Mouse (Mus musculus) MEL (cell line): ENCODE measurements around the gene Zc3hav1l. TPM values are rescaled to one million over a fixed set of nuclear protein-coding genes. Genes with fewer than 3 reads are reported as not detected.
A peak's percentile ranks its signal among the peaks of the same experiment; 100 is the strongest.

Experiments used
- DNase-seq: peaks from one replicate; pipeline ENCODE4 v3.0.0; 2011; ENCODE audit warnings: low read depth, low spot score
- H3K27ac ChIP-seq: 2 replicates; pipeline ENCODE4 v1.5.1; 2012; ENCODE audit warnings: low read depth, mild to moderate bottlenecking, control low read depth, low read length, moderate library complexity; ENCODE audit not compliant: control insufficient read depth
- H3K27me3 ChIP-seq, 2 experiments: fragments of 150-350 bp in 1 of 2; sonication (generic) in 1 of 2; 2 replicates each; pipeline ENCODE4 v1.6.1; 2012; ENCODE audit warnings: low read length in 2 of 2, mild to moderate bottlenecking in 2 of 2, improper control_type of control experiment in 1 of 2, moderate library complexity in 1 of 2; ENCODE audit not compliant: insufficient read depth in 2 of 2, control insufficient read depth in 1 of 2
- H3K36me3 ChIP-seq, 2 experiments: 2 replicates each; pipeline ENCODE4 v1.6.1; 2012 to 2014; ENCODE audit warnings: low read length in 2 of 2, improper control_type of control experiment in 1 of 2, inconsistent platforms in 1 of 2, mild to moderate bottlenecking in 1 of 2; ENCODE audit not compliant: insufficient read depth in 2 of 2, control insufficient read depth in 1 of 2
- H3K4me1 ChIP-seq, 2 experiments: fragments of 150-350 bp in 1 of 2; sonication (generic) in 1 of 2; 2 replicates each; pipeline ENCODE4 v1.6.1; 2012; ENCODE audit warnings: low read length in 2 of 2, improper control_type of control experiment in 1 of 2, mild to moderate bottlenecking in 1 of 2; ENCODE audit not compliant: insufficient read depth in 2 of 2, control insufficient read depth in 1 of 2
- H3K4me3 ChIP-seq, 2 experiments: fragments of 150-350 bp in 1 of 2; sonication (generic) in 1 of 2; 2 replicates each; pipeline ENCODE4 v1.5.1; 2012; ENCODE audit warnings: low read depth in 2 of 2, low read length in 2 of 2, mild to moderate bottlenecking in 2 of 2, moderate library complexity in 2 of 2, control low read depth in 1 of 2, improper control_type of control experiment in 1 of 2; ENCODE audit not compliant: control insufficient read depth in 1 of 2, insufficient read depth in 1 of 2
- H3K79me2 ChIP-seq: 2 replicates; pipeline ENCODE4 v1.6.1; 2012; ENCODE audit warnings: mild to moderate bottlenecking, low read length, moderate library complexity; ENCODE audit not compliant: control insufficient read depth, poor library complexity, insufficient read depth
- H3K9ac ChIP-seq: 2 replicates; pipeline ENCODE4 v1.6.1; 2012; ENCODE audit warnings: low read depth, mild to moderate bottlenecking, control low read depth, low read length, moderate library complexity; ENCODE audit not compliant: control insufficient read depth, poor library complexity, severe bottlenecking
- H3K9me3 ChIP-seq: fragments of 150-350 bp; sonication (generic); replicated peaks from 2 replicates; pipeline ENCODE4 v1.6.1; 2012; ENCODE audit warnings: mild to moderate bottlenecking, low read length, improper control_type of control experiment, moderate library complexity; ENCODE audit not compliant: insufficient read depth
- BHLHE40 ChIP-seq: IDR thresholded peaks from 2 replicates; pipeline ENCODE4 v1.6.1; 2012; ENCODE audit warnings: low read depth, mild to moderate bottlenecking, inconsistent platforms, low read length, improper control_type of control experiment, borderline replicate concordance
- CHD2 ChIP-seq: IDR thresholded peaks from 2 replicates; pipeline ENCODE4 v1.6.1; 2011; ENCODE audit warnings: low read length, improper control_type of control experiment
- CTCF ChIP-seq, 3 experiments: IDR thresholded peaks in 2 of 3; conservative IDR thresholded peaks in 1 of 3; 2 replicates each; pipeline ENCODE4 v1.5.1; 2011 to 2012; ENCODE audit warnings: low read length in 3 of 3, low read depth in 2 of 3, mild to moderate bottlenecking in 2 of 3, improper control_type of control experiment in 1 of 3, inconsistent platforms in 1 of 3, mixed read lengths in 1 of 3, moderate library complexity in 1 of 3; ENCODE audit not compliant: control insufficient read depth in 1 of 3, insufficient read depth in 1 of 3, poor library complexity in 1 of 3, severe bottlenecking in 1 of 3
- E2F4 ChIP-seq: IDR thresholded peaks from 2 replicates; pipeline ENCODE4 v1.6.1; 2011; ENCODE audit warnings: low read depth, low read length, improper control_type of control experiment, borderline replicate concordance
- ELF1 ChIP-seq: IDR thresholded peaks from 2 replicates; pipeline ENCODE4 v1.6.1; 2014; ENCODE audit warnings: low read depth, mild to moderate bottlenecking, inconsistent platforms, low read length, improper control_type of control experiment, moderate library complexity
- EP300 ChIP-seq, 2 experiments: IDR thresholded peaks; 2 replicates each; pipeline ENCODE4 v1.6.1; 2011; ENCODE audit warnings: improper control_type of control experiment in 2 of 2, low read length in 2 of 2, low read depth in 1 of 2, mild to moderate bottlenecking in 1 of 2
- ETS1 ChIP-seq: IDR thresholded peaks from 2 replicates; pipeline ENCODE4 v1.6.1; 2012; ENCODE audit warnings: low read depth, mild to moderate bottlenecking, inconsistent platforms, low read length, improper control_type of control experiment, moderate library complexity
- GABPA ChIP-seq: IDR thresholded peaks from 2 replicates; pipeline ENCODE4 v1.6.1; 2012; ENCODE audit warnings: low read depth, mild to moderate bottlenecking, inconsistent platforms, low read length, improper control_type of control experiment, moderate library complexity
- GATA1 ChIP-seq: IDR thresholded peaks from 2 replicates; pipeline ENCODE4 v1.6.1; 2011; ENCODE audit warnings: low read depth, low read length, improper control_type of control experiment
- HCFC1 ChIP-seq: IDR thresholded peaks from 2 replicates; pipeline ENCODE4 v1.6.1; 2012; ENCODE audit warnings: low read depth, mild to moderate bottlenecking, inconsistent platforms, low read length, improper control_type of control experiment, moderate library complexity
- JUND ChIP-seq: IDR thresholded peaks from 2 replicates; pipeline ENCODE4 v1.6.1; 2011; ENCODE audit warnings: low read depth, mild to moderate bottlenecking, improper control_type of control experiment, low read length
- KAT2A ChIP-seq: conservative IDR thresholded peaks from 2 replicates; pipeline ENCODE4 v1.6.1; 2012; ENCODE audit warnings: low read depth, low read length, improper control_type of control experiment, inconsistent platforms
- MAFK ChIP-seq: IDR thresholded peaks from 2 replicates; pipeline ENCODE4 v1.6.1; 2011; ENCODE audit warnings: low read depth, mild to moderate bottlenecking, low read length, improper control_type of control experiment, borderline replicate concordance
- MAX ChIP-seq: IDR thresholded peaks from 2 replicates; pipeline ENCODE4 v1.6.1; 2011; ENCODE audit warnings: low read length, improper control_type of control experiment
- MEF2A ChIP-seq: IDR thresholded peaks from 2 replicates; pipeline ENCODE4 v1.6.1; 2014; ENCODE audit warnings: low read depth, mild to moderate bottlenecking, inconsistent platforms, low read length, improper control_type of control experiment; ENCODE audit not compliant: poor library complexity, insufficient replicate concordance, severe bottlenecking; ENCODE audit errors: extremely low read depth
- MXI1 ChIP-seq: IDR thresholded peaks from 2 replicates; pipeline ENCODE4 v1.6.1; 2011; ENCODE audit warnings: mild to moderate bottlenecking, low read depth, low read length, improper control_type of control experiment
- MYB ChIP-seq: IDR thresholded peaks from 2 replicates; pipeline ENCODE4 v1.6.1; 2011; ENCODE audit warnings: mild to moderate bottlenecking, low read depth, low read length, improper control_type of control experiment
- MYC ChIP-seq: IDR thresholded peaks from 2 replicates; pipeline ENCODE4 v1.6.1; 2011; ENCODE audit warnings: low read depth, mild to moderate bottlenecking, low read length, improper control_type of control experiment, moderate library complexity
- NELFE ChIP-seq: IDR thresholded peaks from 2 replicates; pipeline ENCODE4 v1.6.1; 2011; ENCODE audit warnings: low read depth, low read length, improper control_type of control experiment
- NRF1 ChIP-seq: IDR thresholded peaks from 2 replicates; pipeline ENCODE4 v1.6.1; 2014; ENCODE audit warnings: low read depth, mild to moderate bottlenecking, inconsistent platforms, low read length, improper control_type of control experiment, moderate library complexity; ENCODE audit not compliant: poor library complexity, insufficient read depth, severe bottlenecking
- POLR2A ChIP-seq, 2 experiments: IDR thresholded peaks; 2 replicates each; pipeline ENCODE4 v1.6.1; 2011 to 2012; ENCODE audit warnings: low read length in 2 of 2, mild to moderate bottlenecking in 2 of 2, control low read depth in 1 of 2, improper control_type of control experiment in 1 of 2, low read depth in 1 of 2, moderate library complexity in 1 of 2; ENCODE audit not compliant: control insufficient read depth in 1 of 2, insufficient read depth in 1 of 2, poor library complexity in 1 of 2
- POLR2AphosphoS2 ChIP-seq: IDR thresholded peaks from 2 replicates; pipeline ENCODE4 v1.6.1; 2011; ENCODE audit warnings: low read length, improper control_type of control experiment
- POLR2AphosphoS5 ChIP-seq: IDR thresholded peaks from 2 replicates; pipeline ENCODE4 v1.6.1; 2012; ENCODE audit warnings: low read depth, borderline replicate concordance, mild to moderate bottlenecking, inconsistent platforms, low read length, moderate library complexity, mixed read lengths
- RCOR1 ChIP-seq: IDR thresholded peaks from 2 replicates; pipeline ENCODE4 v1.6.1; 2012; ENCODE audit warnings: low read depth, mild to moderate bottlenecking, inconsistent platforms, low read length, improper control_type of control experiment
- SIN3A ChIP-seq: IDR thresholded peaks from 2 replicates; pipeline ENCODE4 v1.6.1; 2012; ENCODE audit warnings: low read length, improper control_type of control experiment, inconsistent platforms
- SMC3 ChIP-seq: IDR thresholded peaks from 2 replicates; pipeline ENCODE4 v1.6.1; 2011; ENCODE audit warnings: low read depth, low read length, improper control_type of control experiment
- TAL1 ChIP-seq: IDR thresholded peaks from 2 replicates; pipeline ENCODE4 v1.6.1; 2012; ENCODE audit warnings: mild to moderate bottlenecking, inconsistent platforms, low read length, moderate library complexity, mixed read lengths
- TBP ChIP-seq: IDR thresholded peaks from 2 replicates; pipeline ENCODE4 v1.8.0; 2011; ENCODE audit warnings: low read depth, low read length, improper control_type of control experiment
- TCF12 ChIP-seq: IDR thresholded peaks from 2 replicates; pipeline ENCODE4 v1.6.1; 2014; ENCODE audit warnings: low read depth, mild to moderate bottlenecking, inconsistent platforms, low read length, improper control_type of control experiment, moderate library complexity
- UBTF ChIP-seq: IDR thresholded peaks from 2 replicates; pipeline ENCODE4 v1.6.1; 2012; ENCODE audit warnings: low read depth, mild to moderate bottlenecking, inconsistent platforms, low read length, improper control_type of control experiment, moderate library complexity, borderline replicate concordance; ENCODE audit not compliant: insufficient read depth
- USF1 ChIP-seq: IDR thresholded peaks from 2 replicates; pipeline ENCODE4 v1.6.1; 2014; ENCODE audit warnings: low read depth, mild to moderate bottlenecking, inconsistent platforms, low read length, improper control_type of control experiment, moderate library complexity
- USF2 ChIP-seq, 2 experiments: IDR thresholded peaks; 2 replicates each; pipeline ENCODE4 v1.6.1; 2011 to 2012; ENCODE audit warnings: improper control_type of control experiment in 2 of 2, low read length in 2 of 2, borderline replicate concordance in 1 of 2, inconsistent platforms in 1 of 2, low read depth in 1 of 2, mild to moderate bottlenecking in 1 of 2; ENCODE audit not compliant: insufficient read depth in 1 of 2
- ZKSCAN1 ChIP-seq: IDR thresholded peaks from 2 replicates; pipeline ENCODE4 v1.6.1; 2012; ENCODE audit warnings: low read depth, mild to moderate bottlenecking, inconsistent platforms, low read length, improper control_type of control experiment, moderate library complexity
- ZMIZ1 ChIP-seq: IDR thresholded peaks from 2 replicates; pipeline ENCODE4 v1.6.1; 2012; ENCODE audit warnings: low read depth, mild to moderate bottlenecking, inconsistent platforms, low read length, improper control_type of control experiment, moderate library complexity
- ZNF384 ChIP-seq: IDR thresholded peaks from 2 replicates; pipeline ENCODE4 v1.6.1; 2012; ENCODE audit warnings: low read depth, mild to moderate bottlenecking, inconsistent platforms, low read length, improper control_type of control experiment
- polyA plus RNA-seq, 2 experiments: library from polyadenylated mRNA; stranded (reverse) in 1 of 2; unstranded in 1 of 2; fragments of >175 nt in 1 of 2; fragments of >200 nt in 1 of 2; gene quantifications; 2 replicates each; pipeline versions ENCODE4 v1.2.1 to v1.2.4; 2012; ENCODE audit warnings: low replicate concordance in 2 of 2, low read depth in 1 of 2; ENCODE audit not compliant: insufficient read length in 2 of 2, insufficient read depth in 1 of 2, missing spikeins in 1 of 2
- total RNA-seq: library from RNA; depleted of rRNA; stranded (reverse); fragments of 300-350 nt; gene quantifications from 2 replicates; pipeline ENCODE4 v1.2.3, GENCODE M21; 2012; rRNA removed

Gene Zc3hav1l
- total RNA-seq = 1.8 and 2.0 TPM in 2 replicates
- 1 to 10 TPM in 1 of 2 experiments, not detected in 1; 5.8 TPM for polyA plus RNA-seq

DNA sequence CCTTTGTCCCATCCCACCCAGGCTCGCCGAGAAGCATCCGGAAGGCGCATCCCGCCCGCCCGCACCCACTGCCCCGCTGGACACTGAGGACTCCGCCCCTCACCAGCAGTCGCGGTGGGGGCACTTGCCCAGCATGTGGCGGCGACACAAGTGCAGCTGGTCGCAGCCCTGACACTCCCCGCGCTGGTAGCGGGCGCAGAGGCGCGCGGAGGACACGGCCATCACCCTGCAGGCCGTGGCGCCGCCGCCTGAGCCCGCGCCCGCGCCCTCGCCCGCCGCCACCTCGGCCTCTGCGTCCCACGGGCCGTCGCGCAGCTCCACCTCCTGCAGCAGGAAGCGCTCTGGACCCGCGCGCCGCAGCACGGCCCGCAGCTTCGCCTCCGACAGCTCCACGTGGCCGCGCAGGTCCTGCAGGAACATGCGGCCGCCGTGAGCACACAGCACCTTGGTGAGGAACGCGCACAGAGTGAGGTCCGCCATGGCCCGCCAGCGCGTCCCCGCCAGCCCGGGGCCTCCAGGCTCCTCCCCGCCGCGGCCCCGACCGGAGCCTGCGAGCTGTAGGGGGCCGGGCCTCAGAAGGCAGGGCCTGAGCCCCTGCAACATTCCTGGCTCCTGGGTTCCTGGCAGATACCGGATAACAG, at the start of gene Zc3hav1l:
Gene Zc3hav1l, minus strand, starts transcription at position 499 of the 641 bp plus-strand sequence.
- H3K36me3 ChIP-seq = peaks cover 0 to 10% of the 10 kb centered on the region in 2 experiments; a peak in 2 of 4 replicates
- no peaks in the 10 kb centered on the region for H3K27me3 ChIP-seq
- no peaks in the 10 kb centered on the region; the same call in 1 of the 2 replicates for H3K79me2 ChIP-seq
- peaks cover 0 to 8% of the 10 kb centered on the region in 2 experiments; a peak in 2 of 4 replicates for H3K4me1 ChIP-seq
- H3K27ac ChIP-seq = no peak within 1 kb of the TSS
- no peaks in the 10 kb centered on the region for H3K9me3 ChIP-seq
- DNase-seq = peak; percentile 79
- H3K9ac ChIP-seq = peak within 1 kb of the TSS; percentile 92
- peak within 1 kb of the TSS; percentile 67 to 93 for H3K4me3 ChIP-seq
- TF ChIP-seq MAFK = no peak
- TF ChIP-seq ZKSCAN1 = no peak
- no peak for TF ChIP-seq CTCF (IDR thresholded peaks at IDR 0.05 in 2 of 3, conservative IDR thresholded peaks at IDR 0.05 in 1 of 3; ENCODE audit: control insufficient read depth in 1 of 3, insufficient read depth in 1 of 3, low read depth in 2 of 3, low read length in 3 of 3, poor library complexity in 1 of 3, severe bottlenecking in 1 of 3)
- peak; percentile 83 for TF ChIP-seq ZMIZ1
- no peak for TF ChIP-seq ELF1
- peak; percentile 80; the same call in 1 of the 2 replicates for TF ChIP-seq MXI1
- no peak for TF ChIP-seq MEF2A
- no peak for TF ChIP-seq USF2 (IDR thresholded peaks at IDR 0.05; ENCODE audit: borderline replicate concordance in 1 of 2, insufficient read depth in 1 of 2, low read depth in 1 of 2, low read length in 2 of 2)
- TF ChIP-seq E2F4 = 0 out of 2 replicates have a peak, but pooled peaks have one; percentile 10
- no peak for TF ChIP-seq GATA1
- peak; percentile 44 for TF ChIP-seq TBP
- TF ChIP-seq USF1 = no peak
- no peak for TF ChIP-seq ZNF384
- TF ChIP-seq MAX = peak; percentile 86
- TF ChIP-seq JUND = no peak
- TF ChIP-seq GABPA = no peak
- TF ChIP-seq ETS1 = no peak
- TF ChIP-seq SMC3 = no peak
- TF ChIP-seq MYB = no peak
- no peak for TF ChIP-seq HCFC1
- no peak for TF ChIP-seq BHLHE40
- TF ChIP-seq NRF1 = no peak
- TF ChIP-seq SIN3A = peak; percentile 51; the same call in 1 of the 2 replicates
- TF ChIP-seq POLR2A (IDR thresholded peaks at IDR 0.05; ENCODE audit: control insufficient read depth in 1 of 2, insufficient read depth in 1 of 2, low read depth in 1 of 2, low read length in 2 of 2, poor library complexity in 1 of 2) = peak; percentile 72 to 95; a peak in 3 of 4 replicates
- peak; percentile 56 for TF ChIP-seq TCF12
- peak; percentile 81 for TF ChIP-seq NELFE
- 0 out of 2 replicates have a peak, but pooled peaks have one; percentile 67 for TF ChIP-seq UBTF
- peak; percentile 67; the same call in 1 of the 2 replicates for TF ChIP-seq MYC
- TF ChIP-seq KAT2A = no peak
- no peak for TF ChIP-seq EP300 (IDR thresholded peaks at IDR 0.05; ENCODE audit: low read depth in 1 of 2, low read length in 2 of 2)
- TF ChIP-seq TAL1 = no peak
- TF ChIP-seq RCOR1 = no peak
- TF ChIP-seq POLR2AphosphoS2 = peak; percentile 65; the same call in 1 of the 2 replicates
- no peak for TF ChIP-seq CHD2
- TF ChIP-seq POLR2AphosphoS5 = no peak
